Mouse (Mus musculus): Measurements from ENCODE around the gene Adarb1. TPM values are rescaled to one million over a fixed set of nuclear protein-coding genes. Genes with fewer than 3 reads are reported as not detected.

Gene Adarb1
- polyA plus RNA-seq, 1 experiment from 2014 or later: 19.5 TPM

- H3K4me1 ChIP-seq (ENCODE audit: control insufficient read depth, insufficient read depth, low read length): no peaks in the 10 kb centered on the region
- ATAC-seq (ENCODE audit: low read depth): no peak
- no peaks in the 10 kb centered on the region for H3K27me3 ChIP-seq (ENCODE audit: control insufficient read depth, insufficient read depth, low read length)
- H3K27ac ChIP-seq (ENCODE audit: low read depth, low read length): no peak overlapping the region
- H3K9me3 ChIP-seq (ENCODE audit: control insufficient read depth, low read length): no peaks in the 10 kb centered on the region
- 68% methylated on average over 2 of the region's 2 CpGs for WGBS
- no peak overlapping the region for H3K4me2 ChIP-seq (ENCODE audit: low read depth, low read length)
- H3K9ac ChIP-seq (replicated peaks; ENCODE audit: low read depth, low read length): no peak overlapping the region
- H3K4me3 ChIP-seq (ENCODE audit: low read depth, low read length): no peak overlapping the region
- H3K36me3 ChIP-seq (ENCODE audit: control insufficient read depth, insufficient read depth, low read length): no peaks in the 10 kb centered on the region
Measured at GRCm38 (mm10) chr10:77381191-77381590, 36.9 kb downstream of the Adarb1 start.

GRCm38 (mm10) chr10:77380716-77381115 lies 37.4 kb downstream of the Adarb1 start:
- H3K9me3 ChIP-seq (ENCODE audit: control insufficient read depth, low read length): no peaks in the 10 kb centered on the region
- H3K9ac ChIP-seq (replicated peaks; ENCODE audit: low read depth, low read length): no peak overlapping the region
- no peak overlapping the region for H3K4me2 ChIP-seq (ENCODE audit: low read depth, low read length)
- no peak overlapping the region for H3K27ac ChIP-seq (ENCODE audit: low read depth, low read length)
- H3K4me1 ChIP-seq (ENCODE audit: control insufficient read depth, insufficient read depth, low read length): no peaks in the 10 kb centered on the region
- no peak overlapping the region for H3K4me3 ChIP-seq (ENCODE audit: low read depth, low read length)
- no peaks in the 10 kb centered on the region for H3K27me3 ChIP-seq (ENCODE audit: control insufficient read depth, insufficient read depth, low read length)
- no peaks in the 10 kb centered on the region for H3K36me3 ChIP-seq (ENCODE audit: control insufficient read depth, insufficient read depth, low read length)
- ATAC-seq (ENCODE audit: low read depth): no peak
- 79% methylated on average over 6 of the region's 6 CpGs for WGBS

GRCm38 (mm10) chr10:77379199-77379598 lies 38.9 kb downstream of the Adarb1 start:
- no peaks in the 10 kb centered on the region for H3K27me3 ChIP-seq (ENCODE audit: control insufficient read depth, insufficient read depth, low read length)
- no peak overlapping the region for H3K4me2 ChIP-seq (ENCODE audit: low read depth, low read length)
- no peak overlapping the region for H3K4me3 ChIP-seq (ENCODE audit: low read depth, low read length)
- 93% methylated on average over 4 of the region's 4 CpGs for WGBS
- no peak for ATAC-seq (ENCODE audit: low read depth)
- no peak overlapping the region for H3K27ac ChIP-seq (ENCODE audit: low read depth, low read length)
- no peaks in the 10 kb centered on the region for H3K4me1 ChIP-seq (ENCODE audit: control insufficient read depth, insufficient read depth, low read length)
- no peaks in the 10 kb centered on the region for H3K36me3 ChIP-seq (ENCODE audit: control insufficient read depth, insufficient read depth, low read length)
- H3K9me3 ChIP-seq (ENCODE audit: control insufficient read depth, low read length): no peaks in the 10 kb centered on the region
- no peak overlapping the region for H3K9ac ChIP-seq (replicated peaks; ENCODE audit: low read depth, low read length)

GRCm38 (mm10) chr10:77376056-77376455 lies 42.0 kb downstream of the Adarb1 start:
- H3K4me1 ChIP-seq (ENCODE audit: control insufficient read depth, insufficient read depth, low read length): no peaks in the 10 kb centered on the region
- no peaks in the 10 kb centered on the region for H3K9me3 ChIP-seq (ENCODE audit: control insufficient read depth, low read length)
- H3K27ac ChIP-seq (ENCODE audit: low read depth, low read length): no peak overlapping the region
- no peaks in the 10 kb centered on the region for H3K36me3 ChIP-seq (ENCODE audit: control insufficient read depth, insufficient read depth, low read length)
- ATAC-seq (ENCODE audit: low read depth): no peak
- no peak overlapping the region for H3K4me3 ChIP-seq (ENCODE audit: low read depth, low read length)
- no peak overlapping the region for H3K9ac ChIP-seq (replicated peaks; ENCODE audit: low read depth, low read length)
- no peak overlapping the region for H3K4me2 ChIP-seq (ENCODE audit: low read depth, low read length)
- H3K27me3 ChIP-seq (ENCODE audit: control insufficient read depth, insufficient read depth, low read length): no peaks in the 10 kb centered on the region
- 89% methylated on average over 1 of the region's 1 CpGs for WGBS

- no peaks in the 10 kb centered on the region for H3K36me3 ChIP-seq (ENCODE audit: control insufficient read depth, insufficient read depth, low read length)
- no peak overlapping the region for H3K4me2 ChIP-seq (ENCODE audit: low read depth, low read length)
- no peak for ATAC-seq (ENCODE audit: low read depth)
- H3K9me3 ChIP-seq (ENCODE audit: control insufficient read depth, low read length): no peaks in the 10 kb centered on the region
- H3K4me3 ChIP-seq (ENCODE audit: low read depth, low read length): no peak overlapping the region
- no peaks in the 10 kb centered on the region for H3K27me3 ChIP-seq (ENCODE audit: control insufficient read depth, insufficient read depth, low read length)
- no peaks in the 10 kb centered on the region for H3K4me1 ChIP-seq (ENCODE audit: control insufficient read depth, insufficient read depth, low read length)
- WGBS: 100% methylated on average over 1 of the region's 1 CpGs
- no peak overlapping the region for H3K27ac ChIP-seq (ENCODE audit: low read depth, low read length)
- no peak overlapping the region for H3K9ac ChIP-seq (replicated peaks; ENCODE audit: low read depth, low read length)
Measured at GRCm38 (mm10) chr10:77374948-77375347, 43.1 kb downstream of the Adarb1 start.

GRCm38 (mm10) chr10:77374407-77374806 lies 43.7 kb downstream of the Adarb1 start:
- H3K4me2 ChIP-seq (ENCODE audit: low read depth, low read length): no peak overlapping the region
- no peaks in the 10 kb centered on the region for H3K9me3 ChIP-seq (ENCODE audit: control insufficient read depth, low read length)
- H3K36me3 ChIP-seq (ENCODE audit: control insufficient read depth, insufficient read depth, low read length): no peaks in the 10 kb centered on the region
- no peak overlapping the region for H3K9ac ChIP-seq (replicated peaks; ENCODE audit: low read depth, low read length)
- WGBS: 86% methylated on average over 5 of the region's 5 CpGs
- H3K4me3 ChIP-seq (ENCODE audit: low read depth, low read length): no peak overlapping the region
- no peak overlapping the region for H3K27ac ChIP-seq (ENCODE audit: low read depth, low read length)
- no peaks in the 10 kb centered on the region for H3K4me1 ChIP-seq (ENCODE audit: control insufficient read depth, insufficient read depth, low read length)
- no peak for ATAC-seq (ENCODE audit: low read depth)
- H3K27me3 ChIP-seq (ENCODE audit: control insufficient read depth, insufficient read depth, low read length): no peaks in the 10 kb centered on the region

GRCm38 (mm10) chr10:77370129-77370528 lies 47.9 kb downstream of the Adarb1 start:
- H3K4me3 ChIP-seq (ENCODE audit: low read depth, low read length): no peak overlapping the region

GRCm38 (mm10) chr10:77367973-77368372 lies 50.1 kb downstream of the Adarb1 start:
- no peaks in the 10 kb centered on the region for H3K36me3 ChIP-seq (ENCODE audit: control insufficient read depth, insufficient read depth, low read length)

More at GRCm38 (mm10) chr10:77370129-77370528, 47.9 kb downstream of the Adarb1 start:
- Histone ChIP-seq H3K27me3 (ENCODE audit: control insufficient read depth, insufficient read depth, low read length) (no peaks in the 10 kb centered on the region), H3K36me3 (ENCODE audit: control insufficient read depth, insufficient read depth, low read length) (no peaks in the 10 kb centered on the region), H3K27ac (ENCODE audit: low read depth, low read length) (no peak overlapping the region), H3K4me2 (ENCODE audit: low read depth, low read length) (no peak overlapping the region), H3K9ac (replicated peaks; ENCODE audit: low read depth, low read length) (no peak overlapping the region), H3K4me1 (ENCODE audit: control insufficient read depth, insufficient read depth, low read length) (no peaks in the 10 kb centered on the region), H3K9me3 (ENCODE audit: control insufficient read depth, low read length) (no peaks in the 10 kb centered on the region)
- ATAC-seq (ENCODE audit: low read depth): no peak
- 93% methylated on average over 5 of the region's 5 CpGs for WGBS

GRCm38 (mm10) chr10:77366959-77367358 lies 51.1 kb downstream of the Adarb1 start:
- H3K36me3 ChIP-seq (ENCODE audit: control insufficient read depth, insufficient read depth, low read length): no peaks in the 10 kb centered on the region
- ATAC-seq (ENCODE audit: low read depth): no peak
- no peaks in the 10 kb centered on the region for H3K9me3 ChIP-seq (ENCODE audit: control insufficient read depth, low read length)
- no peak overlapping the region for H3K27ac ChIP-seq (ENCODE audit: low read depth, low read length)
- H3K4me3 ChIP-seq (ENCODE audit: low read depth, low read length): no peak overlapping the region
- H3K4me1 ChIP-seq (ENCODE audit: control insufficient read depth, insufficient read depth, low read length): no peaks in the 10 kb centered on the region
- 96% methylated on average over 4 of the region's 4 CpGs for WGBS
- H3K9ac ChIP-seq (replicated peaks; ENCODE audit: low read depth, low read length): no peak overlapping the region
- no peaks in the 10 kb centered on the region for H3K27me3 ChIP-seq (ENCODE audit: control insufficient read depth, insufficient read depth, low read length)
- H3K4me2 ChIP-seq (ENCODE audit: low read depth, low read length): no peak overlapping the region

More at GRCm38 (mm10) chr10:77367973-77368372, 50.1 kb downstream of the Adarb1 start:
- Histone ChIP-seq H3K9ac (replicated peaks; ENCODE audit: low read depth, low read length) (no peak overlapping the region), H3K4me1 (ENCODE audit: control insufficient read depth, insufficient read depth, low read length) (no peaks in the 10 kb centered on the region), H3K9me3 (ENCODE audit: control insufficient read depth, low read length) (no peaks in the 10 kb centered on the region), H3K4me2 (ENCODE audit: low read depth, low read length) (no peak overlapping the region), H3K27ac (ENCODE audit: low read depth, low read length) (no peak overlapping the region), H3K27me3 (ENCODE audit: control insufficient read depth, insufficient read depth, low read length) (no peaks in the 10 kb centered on the region), H3K4me3 (ENCODE audit: low read depth, low read length) (no peak overlapping the region)
- no peak for ATAC-seq (ENCODE audit: low read depth)
- 68% methylated on average over 6 of the region's 6 CpGs for WGBS

- H3K4me3 ChIP-seq (ENCODE audit: low read depth, low read length): no peak overlapping the region
- ATAC-seq (ENCODE audit: low read depth): no peak
- H3K9ac ChIP-seq (replicated peaks; ENCODE audit: low read depth, low read length): no peak overlapping the region
- H3K4me1 ChIP-seq (ENCODE audit: control insufficient read depth, insufficient read depth, low read length): no peaks in the 10 kb centered on the region
- H3K9me3 ChIP-seq (ENCODE audit: control insufficient read depth, low read length): no peaks in the 10 kb centered on the region
- 81% methylated on average over 2 of the region's 2 CpGs for WGBS
- no peak overlapping the region for H3K4me2 ChIP-seq (ENCODE audit: low read depth, low read length)
- no peaks in the 10 kb centered on the region for H3K27me3 ChIP-seq (ENCODE audit: control insufficient read depth, insufficient read depth, low read length)
- H3K36me3 ChIP-seq (ENCODE audit: control insufficient read depth, insufficient read depth, low read length): no peaks in the 10 kb centered on the region
- H3K27ac ChIP-seq (ENCODE audit: low read depth, low read length): no peak overlapping the region
Measured at GRCm38 (mm10) chr10:77365212-77365611, 52.9 kb downstream of the Adarb1 start.
